Mouse (Mus musculus): Measurements from ENCODE around the gene Rnf152. TPM values are rescaled to one million over a fixed set of nuclear protein-coding genes. Genes with fewer than 3 reads are reported as not detected.

The Rnf152 gene
- polyA plus RNA-seq, 1 experiment from 2014 or later: 1.4 TPM

DNA sequence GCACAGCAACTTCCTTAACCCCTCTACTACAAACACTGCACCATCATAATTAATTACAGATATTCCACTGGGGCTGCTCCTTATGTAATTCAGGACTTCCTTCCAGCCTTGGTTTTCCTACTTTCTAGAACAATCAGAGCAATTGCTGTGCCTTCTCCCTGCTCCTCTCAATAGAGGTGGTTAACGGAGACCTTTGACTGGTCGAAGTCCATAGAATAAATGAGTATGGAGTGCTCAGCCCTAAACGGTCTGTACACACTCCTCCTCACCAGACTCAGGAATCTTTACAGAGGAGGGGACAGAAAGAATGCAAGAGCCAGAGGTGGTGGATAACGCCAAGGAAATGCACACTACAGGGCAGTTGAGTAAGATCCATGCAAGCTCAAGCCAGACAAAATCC, 19.1 kb downstream of the Rnf152 start:
- 87% methylated on average over 4 of the region's 4 CpGs for WGBS
- no peaks in the 10 kb centered on the region for H3K9me3 ChIP-seq (replicated peaks)
- no peak overlapping the region for H3K27ac ChIP-seq (replicated peaks)
- H3K4me1 ChIP-seq: peaks cover 8% of the 10 kb centered on the region
- H3K36me3 ChIP-seq: no peaks in the 10 kb centered on the region
- H3K27me3 ChIP-seq (ENCODE audit: low read depth, poor library complexity, severe bottlenecking): peaks cover 22% of the 10 kb centered on the region
- no peak for DNase-seq (ENCODE audit: low spot score)
- H3K4me3 ChIP-seq: no peak overlapping the region

DNA sequence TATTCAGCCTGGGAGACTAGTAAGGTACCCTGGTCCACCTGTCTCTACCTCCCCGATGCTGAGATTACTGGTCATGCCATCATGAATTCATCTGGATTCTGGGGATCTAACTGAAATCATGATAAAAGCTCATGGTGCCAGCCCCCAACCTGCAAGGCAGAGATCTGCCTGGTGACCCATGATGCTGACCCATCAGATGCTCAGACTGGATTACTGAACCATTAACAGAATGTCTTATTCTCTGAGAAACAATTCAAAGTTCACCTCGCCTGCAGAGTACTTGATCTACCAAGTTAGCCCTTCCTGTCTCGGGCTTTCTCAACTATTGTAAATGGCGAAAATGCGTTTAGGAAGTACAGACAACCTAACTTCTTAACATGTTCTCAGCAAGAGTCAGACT, 20.4 kb downstream of the Rnf152 start:
- Histone ChIP-seq H3K36me3 (no peaks in the 10 kb centered on the region), H3K9me3 (replicated peaks) (no peaks in the 10 kb centered on the region), H3K4me3 (no peak overlapping the region), H3K27ac (replicated peaks) (no peak overlapping the region), H3K4me1 (peaks cover 20% of the 10 kb centered on the region), H3K27me3 (ENCODE audit: low read depth, poor library complexity, severe bottlenecking) (peaks cover 22% of the 10 kb centered on the region)
- WGBS: 91% methylated on average over 5 of the region's 5 CpGs
- no peak for DNase-seq (ENCODE audit: low spot score)

DNA sequence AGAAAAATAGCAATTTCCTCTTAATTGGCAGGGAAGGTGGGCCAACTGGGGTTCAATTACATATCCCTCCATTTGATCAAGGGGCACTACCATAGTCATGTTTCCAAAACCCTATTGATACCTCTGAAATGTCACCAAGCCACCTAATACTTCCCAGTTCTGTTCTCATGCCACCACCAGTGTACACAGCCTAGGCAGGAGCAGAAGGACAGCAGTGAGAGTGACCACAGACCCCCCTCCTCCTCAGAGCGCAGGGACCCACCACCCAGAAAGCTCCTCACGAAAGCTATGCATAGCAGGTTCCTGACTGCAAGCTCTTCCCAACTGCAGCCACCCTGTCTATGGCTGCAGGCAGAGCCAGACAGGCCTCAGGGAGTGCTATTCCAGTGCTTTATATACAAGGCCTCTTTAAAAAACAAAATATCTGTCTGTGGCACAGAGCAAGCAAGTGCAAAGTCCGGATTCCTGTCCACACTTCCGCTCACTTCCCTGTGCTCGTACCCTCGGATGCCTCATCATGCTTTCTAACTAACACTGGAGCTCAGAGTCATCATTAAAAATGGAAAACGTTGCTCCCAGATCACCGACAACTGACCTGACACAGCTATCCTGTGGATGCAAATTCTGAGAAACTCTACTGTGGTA, 24.3 kb downstream of the Rnf152 start:
- Histone ChIP-seq H3K27me3 (ENCODE audit: low read depth, poor library complexity, severe bottlenecking) (peaks cover 22% of the 10 kb centered on the region), H3K4me3 (no peak overlapping the region), H3K36me3 (no peaks in the 10 kb centered on the region), H3K4me1 (peaks cover 29% of the 10 kb centered on the region), H3K27ac (replicated peaks) (peak overlapping the region; percentile 67), H3K9me3 (replicated peaks) (no peaks in the 10 kb centered on the region)
- WGBS: 78% methylated on average over 8 of the region's 8 CpGs
- peak; percentile 16 for DNase-seq (ENCODE audit: low spot score)

DNA sequence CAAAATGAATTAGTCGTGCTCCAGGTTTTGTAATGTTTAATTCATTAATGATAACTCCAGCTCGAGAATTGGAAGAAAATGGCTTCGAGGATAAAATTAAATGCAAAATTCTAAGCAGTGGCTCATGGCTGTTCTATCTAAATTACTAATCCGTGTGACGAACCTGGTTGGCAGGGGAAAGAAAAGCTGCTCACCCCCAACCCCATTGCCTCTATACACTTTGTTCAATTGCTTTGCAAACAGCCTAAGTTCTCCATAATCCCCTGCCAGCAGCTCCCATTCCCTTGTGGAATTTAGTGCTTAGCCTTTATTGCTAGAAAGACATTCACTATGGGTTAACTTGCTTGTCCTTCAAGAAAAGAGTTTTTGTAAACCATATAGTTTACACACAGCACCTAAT, 24.9 kb downstream of the Rnf152 start:
- peaks cover 29% of the 10 kb centered on the region for H3K4me1 ChIP-seq
- 43% methylated on average over 5 of the region's 5 CpGs for WGBS
- no peaks in the 10 kb centered on the region for H3K36me3 ChIP-seq
- no peak overlapping the region for H3K27ac ChIP-seq (replicated peaks)
- H3K27me3 ChIP-seq (ENCODE audit: low read depth, poor library complexity, severe bottlenecking): peaks cover 22% of the 10 kb centered on the region
- H3K4me3 ChIP-seq: no peak overlapping the region
- peak; percentile 42 for DNase-seq (ENCODE audit: low spot score)
- no peaks in the 10 kb centered on the region for H3K9me3 ChIP-seq (replicated peaks)

DNA sequence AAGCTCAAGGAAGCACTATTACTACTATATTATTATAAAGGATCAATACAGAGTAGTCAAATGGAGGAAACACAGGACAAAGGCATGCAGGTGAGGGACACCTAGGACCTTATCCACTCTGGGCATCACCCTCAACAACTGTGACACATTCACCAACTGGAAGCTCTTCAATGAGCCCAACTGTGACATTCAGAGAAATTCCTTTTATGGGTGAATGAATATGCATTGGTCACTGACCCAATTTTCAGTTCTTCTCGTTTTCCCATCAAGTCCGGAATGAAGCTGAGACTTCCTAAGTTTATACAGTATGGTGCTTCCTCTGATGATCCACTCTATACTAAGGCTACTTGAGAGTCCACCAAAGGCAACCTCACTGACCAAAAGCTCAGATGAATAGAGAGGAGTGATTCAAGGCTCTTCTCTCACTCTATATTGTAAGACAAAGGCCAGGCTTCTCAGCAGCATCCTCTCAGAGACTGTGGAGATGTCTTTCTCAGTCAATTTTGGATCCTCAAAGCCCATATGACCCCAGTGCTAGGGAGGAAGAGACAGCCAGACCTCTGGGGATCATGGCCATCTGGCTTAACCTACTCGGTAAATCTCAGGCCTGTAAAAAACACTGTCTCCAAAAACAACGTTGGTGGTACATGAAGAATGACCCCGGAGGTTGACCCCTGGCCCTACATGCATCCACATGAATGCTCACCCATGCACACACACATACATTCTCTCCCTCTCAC, 25.8 kb downstream of the Rnf152 start:
- peak; percentile 17 for DNase-seq (ENCODE audit: low spot score)
- H3K4me3 ChIP-seq: no peak overlapping the region
- peak overlapping the region; percentile 42; the same call in 1 of the 2 replicates for H3K27ac ChIP-seq (replicated peaks)
- H3K4me1 ChIP-seq: peaks cover 29% of the 10 kb centered on the region
- peaks cover 22% of the 10 kb centered on the region for H3K27me3 ChIP-seq (ENCODE audit: low read depth, poor library complexity, severe bottlenecking)
- WGBS: 71% methylated on average over 5 of the region's 5 CpGs
- H3K36me3 ChIP-seq: no peaks in the 10 kb centered on the region
- H3K9me3 ChIP-seq (replicated peaks): no peaks in the 10 kb centered on the region

DNA sequence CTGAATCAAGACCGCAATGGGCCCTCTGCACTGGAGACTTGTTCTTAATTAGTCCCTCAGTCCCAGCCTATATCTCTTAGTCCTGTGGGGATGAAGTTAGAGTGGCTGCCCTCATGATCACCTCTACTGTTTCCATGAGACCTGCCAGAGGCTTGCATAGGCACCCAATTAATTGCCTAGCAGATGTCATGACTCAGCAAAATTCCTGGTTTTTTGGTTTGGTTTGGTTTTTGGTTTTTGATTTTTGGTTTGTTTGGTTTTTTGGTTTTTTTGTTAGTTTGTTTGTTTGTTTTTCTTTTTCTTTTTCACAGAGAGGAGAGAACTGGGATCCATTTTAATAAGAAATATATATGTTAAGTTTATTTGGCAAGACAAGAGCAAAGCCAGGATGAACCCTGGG, 28.7 kb downstream of the Rnf152 start:
- peaks cover 32% of the 10 kb centered on the region for H3K4me1 ChIP-seq
- no peaks in the 10 kb centered on the region for H3K36me3 ChIP-seq
- no peak overlapping the region for H3K4me3 ChIP-seq
- H3K27me3 ChIP-seq (ENCODE audit: low read depth, poor library complexity, severe bottlenecking): peaks cover 4% of the 10 kb centered on the region; the same call in 1 of the 2 replicates
- DNase-seq (ENCODE audit: low spot score): no peak
- no peaks in the 10 kb centered on the region for H3K9me3 ChIP-seq (replicated peaks)
- H3K27ac ChIP-seq (replicated peaks): no peak overlapping the region
- WGBS: 94% methylated on average over 1 of the region's 1 CpGs

DNA sequence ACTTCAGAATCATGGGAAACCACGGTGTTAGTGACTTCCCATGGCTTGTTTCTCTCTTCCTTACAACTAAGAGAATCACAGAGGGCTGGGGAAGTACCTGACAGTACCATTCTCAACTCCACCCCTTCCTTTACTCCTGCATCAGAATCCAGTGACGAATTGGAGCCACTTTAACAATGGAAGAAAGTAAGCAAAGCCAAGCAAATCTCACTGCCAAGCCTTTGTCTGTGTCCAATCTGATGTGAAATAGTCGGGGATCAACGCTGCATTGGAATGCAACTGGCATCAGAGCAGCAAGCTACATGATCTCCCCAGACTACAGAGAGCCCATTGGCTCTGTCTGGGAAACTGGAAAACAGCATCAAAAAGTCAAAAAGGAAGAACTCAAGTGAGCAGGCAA, 31.9 kb downstream of the Rnf152 start:
- Histone ChIP-seq H3K4me3 (no peak overlapping the region), H3K36me3 (0 out of 2 replicates have a peak, but pooled peaks cover 2% of the 10 kb centered on the region), H3K27ac (replicated peaks) (no peak overlapping the region), H3K27me3 (ENCODE audit: low read depth, poor library complexity, severe bottlenecking) (no peaks in the 10 kb centered on the region), H3K4me1 (peaks cover 10% of the 10 kb centered on the region), H3K9me3 (replicated peaks) (0 out of 2 replicates have a peak, but pooled peaks cover 4% of the 10 kb centered on the region)
- WGBS: 46% methylated on average over 4 of the region's 4 CpGs
- no peak for DNase-seq (ENCODE audit: low spot score)

DNA sequence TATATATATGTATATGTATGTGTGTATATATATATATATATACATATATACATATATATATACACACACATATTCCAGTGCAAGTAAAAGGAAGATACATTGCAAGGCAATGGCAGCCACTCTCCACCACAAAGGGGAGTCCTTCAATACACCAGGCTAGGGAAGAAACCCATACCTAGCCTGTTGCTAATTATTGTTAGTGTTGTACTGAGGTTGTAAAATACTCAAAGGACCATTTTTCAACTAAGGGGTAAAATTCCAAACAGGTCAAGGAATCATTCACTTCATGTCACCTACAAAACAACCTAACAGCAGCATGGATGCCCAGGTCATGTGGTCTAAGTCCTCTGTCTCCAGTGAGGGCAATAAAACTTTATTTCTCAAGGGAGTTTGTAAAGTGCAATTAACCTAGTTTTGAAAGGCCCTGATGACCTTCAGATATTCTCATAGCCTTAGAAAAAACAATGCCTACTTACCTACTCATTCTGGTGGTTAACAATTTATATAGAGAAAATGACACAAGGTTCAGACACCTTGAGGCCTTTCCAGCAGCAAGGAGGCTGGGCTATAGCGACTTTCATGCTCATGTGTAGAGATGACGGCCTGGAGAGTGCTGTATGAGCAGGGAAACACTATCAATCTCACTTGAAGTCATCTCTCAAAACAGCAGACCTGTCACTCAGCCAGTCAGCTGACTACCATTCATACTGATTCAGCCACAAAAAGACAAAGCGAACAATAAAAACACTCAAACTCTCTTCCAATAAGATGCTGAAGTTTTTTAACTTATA, 42.3 kb downstream of the Rnf152 start:
- H3K4me3 ChIP-seq: no peak overlapping the region
- H3K27ac ChIP-seq (replicated peaks): no peak overlapping the region
- no peaks in the 10 kb centered on the region for H3K9me3 ChIP-seq (replicated peaks)
- no peak for DNase-seq (ENCODE audit: low spot score)
- H3K4me1 ChIP-seq: peaks cover 14% of the 10 kb centered on the region
- H3K36me3 ChIP-seq: no peaks in the 10 kb centered on the region
- no peaks in the 10 kb centered on the region for H3K27me3 ChIP-seq (ENCODE audit: low read depth, poor library complexity, severe bottlenecking)
- WGBS: 85% methylated on average over 3 of the region's 3 CpGs

DNA sequence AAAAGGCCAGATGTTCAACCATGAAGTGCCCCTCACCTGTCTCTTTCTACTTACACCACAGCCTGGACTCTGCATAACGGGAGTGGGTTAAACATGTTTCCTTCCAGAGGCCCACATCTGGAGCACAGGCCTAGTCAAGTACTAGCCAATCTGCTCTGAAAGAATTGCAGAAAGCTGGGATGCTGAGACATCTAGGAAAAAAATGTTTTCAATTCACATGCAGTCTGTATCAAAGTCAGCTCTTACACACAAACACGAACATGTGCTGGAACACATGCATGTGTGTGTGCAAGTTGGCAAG, 44.0 kb downstream of the Rnf152 start:
- H3K27me3 ChIP-seq (ENCODE audit: low read depth, poor library complexity, severe bottlenecking): no peaks in the 10 kb centered on the region
- H3K27ac ChIP-seq (replicated peaks): 0 out of 2 replicates have a peak overlapping the region, but pooled peaks have one; percentile 10
- peaks cover 14% of the 10 kb centered on the region for H3K4me1 ChIP-seq
- WGBS: 77% methylated on average over 2 of the region's 2 CpGs
- H3K36me3 ChIP-seq: no peaks in the 10 kb centered on the region
- no peaks in the 10 kb centered on the region for H3K9me3 ChIP-seq (replicated peaks)
- no peak overlapping the region for H3K4me3 ChIP-seq
- DNase-seq (ENCODE audit: low spot score): no peak

DNA sequence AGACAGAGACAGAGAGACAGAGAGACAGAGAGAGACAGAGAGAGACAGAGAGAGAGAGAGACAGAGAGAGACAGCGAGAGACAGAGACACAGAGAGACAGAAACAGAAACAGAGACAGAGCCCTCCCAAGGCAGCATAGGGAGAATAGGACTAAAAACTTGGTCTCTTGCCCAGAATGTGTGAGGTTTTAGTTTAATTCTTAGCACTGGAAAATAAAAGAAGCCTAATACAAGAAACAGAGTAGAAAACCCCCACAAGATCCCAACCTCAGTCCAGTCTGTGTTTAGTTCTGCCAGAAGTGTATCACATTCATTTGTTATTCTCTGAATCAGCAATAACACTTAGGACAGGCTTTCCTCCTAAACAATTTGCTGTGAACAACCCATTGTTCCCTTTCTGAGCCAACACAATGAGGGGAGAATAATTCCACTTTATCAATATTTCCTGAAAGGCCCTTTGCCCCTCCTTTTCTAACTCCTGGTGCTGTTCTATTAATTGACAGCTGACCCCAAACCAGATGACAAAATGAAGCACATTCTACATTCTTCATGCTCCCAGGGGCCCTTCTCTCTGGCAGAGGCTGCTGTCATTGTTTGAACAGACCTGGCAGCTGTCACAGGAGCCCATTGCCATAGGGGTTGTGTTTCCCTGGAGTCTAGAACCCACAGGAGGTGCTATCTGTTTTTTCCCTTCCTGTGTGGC, 44.5 kb downstream of the Rnf152 start:
- no peaks in the 10 kb centered on the region for H3K9me3 ChIP-seq (replicated peaks)
- H3K4me3 ChIP-seq: no peak overlapping the region
- H3K27ac ChIP-seq (replicated peaks): 0 out of 2 replicates have a peak overlapping the region, but pooled peaks have one; percentile 10
- H3K27me3 ChIP-seq (ENCODE audit: low read depth, poor library complexity, severe bottlenecking): no peaks in the 10 kb centered on the region
- 100% methylated on average over 1 of the region's 1 CpGs for WGBS
- DNase-seq (ENCODE audit: low spot score): no peak
- peaks cover 14% of the 10 kb centered on the region for H3K4me1 ChIP-seq
- H3K36me3 ChIP-seq: no peaks in the 10 kb centered on the region

DNA sequence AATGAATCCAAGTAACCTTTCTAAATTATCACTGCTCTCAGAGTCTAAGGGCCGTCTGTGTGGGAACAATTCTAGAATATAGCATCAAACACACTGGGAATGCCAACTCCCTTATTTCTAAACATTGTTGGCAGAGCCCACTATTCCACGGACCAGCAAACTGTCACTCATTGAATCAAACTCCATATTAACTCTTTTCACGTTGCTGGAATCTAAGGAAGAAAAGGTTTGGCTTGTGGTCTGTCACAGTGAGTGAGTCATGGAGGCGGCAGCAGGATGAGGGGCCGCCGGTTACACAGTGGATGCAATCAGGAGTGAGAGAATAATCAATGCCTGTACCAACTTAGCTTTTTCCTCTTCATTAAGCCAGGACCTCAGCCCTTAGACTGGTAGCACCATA, 54.3 kb downstream of the Rnf152 start:
- H3K9me3 ChIP-seq (replicated peaks): no peaks in the 10 kb centered on the region
- H3K36me3 ChIP-seq: no peaks in the 10 kb centered on the region
- no peak overlapping the region for H3K4me3 ChIP-seq
- H3K27me3 ChIP-seq (ENCODE audit: low read depth, poor library complexity, severe bottlenecking): no peaks in the 10 kb centered on the region
- peaks cover 3% of the 10 kb centered on the region; the same call in 1 of the 2 replicates for H3K4me1 ChIP-seq
- H3K27ac ChIP-seq (replicated peaks): no peak overlapping the region
- DNase-seq (ENCODE audit: low spot score): no peak
- 74% methylated on average over 6 of the region's 6 CpGs for whole genome bisulfite sequencing

DNA sequence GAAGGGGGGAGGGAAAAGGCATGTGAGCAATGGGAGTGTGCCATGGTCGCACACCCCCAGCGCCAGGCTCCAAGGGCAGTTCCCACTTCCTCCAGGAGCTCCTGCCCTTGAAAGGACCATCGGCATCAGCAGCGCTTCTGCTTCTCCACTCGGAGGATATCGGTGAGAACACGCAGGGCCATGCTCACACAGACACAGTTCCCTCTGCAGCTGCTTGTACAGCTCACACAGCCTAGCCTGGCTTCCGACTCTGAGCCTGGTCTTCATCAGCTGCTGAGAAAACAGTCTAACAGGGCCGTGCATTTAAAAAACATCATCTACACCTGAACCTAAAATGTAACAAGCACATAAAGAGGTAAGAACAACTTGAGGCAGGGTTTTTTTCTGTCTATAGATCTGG, 54.7 kb downstream of the Rnf152 start:
- peaks cover 3% of the 10 kb centered on the region; the same call in 1 of the 2 replicates for H3K4me1 ChIP-seq
- DNase-seq (ENCODE audit: low spot score): no peak
- no peak overlapping the region for H3K27ac ChIP-seq (replicated peaks)
- 92% methylated on average over 9 of the region's 9 CpGs for WGBS
- H3K4me3 ChIP-seq: no peak overlapping the region
- no peaks in the 10 kb centered on the region for H3K36me3 ChIP-seq
- no peaks in the 10 kb centered on the region for H3K9me3 ChIP-seq (replicated peaks)
- H3K27me3 ChIP-seq (ENCODE audit: low read depth, poor library complexity, severe bottlenecking): no peaks in the 10 kb centered on the region

Data from midbrain, embryonic 10.5 days (tissue).